Mouse (Mus musculus): ENCODE measurements around the gene Nipsnap2.
"Not testable (repeated sequence)": the region's sequence is repeated elsewhere in the genome, so short reads cannot be mapped to it uniquely, and the experiment has no call there.

Gene Nipsnap2

GRCm38 (mm10) chr5:129724834-129725773 lies at the start of gene Nipsnap2:
TSS of gene Nipsnap2 (plus strand) at chr5:129725063.
- peak; percentile 88 to 92 for DNase-seq (ENCODE audit: low spot score in 2 of 2)

GRCm38 (mm10) chr5:129685141-129685540 lies 39.7 kb upstream of the Nipsnap2 start:
- DNase-seq (ENCODE audit: low spot score in 2 of 2) = not testable (repeated sequence)

DNA sequence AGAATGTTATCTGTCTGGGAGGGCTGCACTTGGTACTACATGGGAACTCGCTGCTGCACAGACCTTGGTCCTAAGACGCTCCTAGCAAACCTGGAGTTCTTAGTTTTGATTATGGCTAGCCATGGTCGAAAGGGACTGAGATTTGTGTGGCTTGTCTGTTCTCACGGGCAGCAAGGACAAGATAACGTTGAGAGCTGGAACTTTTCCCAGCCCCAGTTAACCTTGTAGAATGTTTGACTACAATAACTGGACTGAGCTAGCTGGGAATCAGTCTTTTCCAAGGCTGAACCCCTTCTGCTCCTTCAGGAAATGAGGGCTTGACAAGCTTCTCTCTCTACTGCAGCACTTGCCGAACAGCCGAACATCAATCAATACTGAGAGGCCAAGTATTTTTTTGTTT lies 37.2 kb upstream of the Nipsnap2 start:
- no peak for DNase-seq (ENCODE audit: low spot score in 2 of 2)

DNA sequence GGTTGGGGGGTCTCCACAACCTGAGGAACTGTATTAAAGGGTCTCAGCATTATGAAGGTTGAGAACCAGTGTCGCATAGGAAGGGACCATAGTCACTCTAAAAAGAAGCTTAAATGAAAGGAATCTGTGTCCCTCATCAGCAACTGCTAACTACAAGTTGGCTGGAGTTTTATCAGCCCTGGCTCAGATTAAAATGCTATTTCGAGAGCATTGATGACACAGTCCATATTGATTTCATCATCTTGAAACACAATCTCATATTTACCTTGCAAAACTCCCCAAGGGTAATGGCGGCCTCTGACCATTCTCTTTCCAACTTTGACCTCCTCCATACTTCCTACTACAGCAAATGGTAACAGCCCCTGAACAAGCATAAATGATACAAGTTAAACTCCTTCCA lies 34.3 kb upstream of the Nipsnap2 start:
- DNase-seq (ENCODE audit: low spot score in 2 of 2) = no peak

GRCm38 (mm10) chr5:129700506-129700905 lies 24.4 kb upstream of the Nipsnap2 start:
- DNase-seq (ENCODE audit: low spot score in 2 of 2) = no peak

DNA sequence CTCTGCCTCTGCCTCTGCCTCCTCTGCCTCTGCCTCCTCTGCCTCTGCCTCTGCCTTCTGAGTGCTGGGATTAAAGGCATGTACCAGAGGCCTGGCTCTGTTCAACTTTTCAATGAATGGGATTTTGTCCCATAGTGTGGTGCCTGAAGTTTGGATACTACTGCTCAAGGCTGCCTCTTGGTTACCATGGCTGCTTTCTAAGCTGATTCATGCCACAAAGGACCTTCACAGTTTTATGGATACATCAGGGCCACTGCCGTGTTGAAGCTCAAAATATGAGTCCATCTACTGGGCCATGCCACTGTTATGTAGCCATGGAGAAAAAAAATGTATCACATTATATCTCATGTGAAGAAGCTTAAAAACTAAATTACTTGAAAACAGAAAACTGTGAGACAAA lies 23.2 kb upstream of the Nipsnap2 start:
- no peak for DNase-seq (ENCODE audit: low spot score in 2 of 2)

DNA sequence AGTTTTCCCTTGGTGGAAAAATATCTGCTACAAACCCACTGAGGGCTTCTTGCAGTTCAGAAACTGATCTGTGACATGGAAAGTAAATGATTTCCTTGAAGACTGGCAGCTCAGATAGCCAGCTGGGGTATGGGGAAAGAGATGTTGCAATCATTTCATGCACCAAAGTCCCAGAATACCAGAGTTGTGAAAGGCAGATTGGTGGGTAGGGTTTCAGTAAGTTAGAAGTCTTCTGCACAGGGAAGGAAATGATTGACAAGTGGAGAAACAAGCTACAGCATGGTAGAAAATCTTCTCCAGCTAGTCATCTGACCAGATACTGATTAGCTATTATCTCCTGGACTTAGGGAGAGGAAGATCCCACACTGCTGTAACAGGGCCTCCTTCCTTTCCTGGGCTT lies 21.5 kb upstream of the Nipsnap2 start:
- DNase-seq (ENCODE audit: low spot score in 2 of 2) = no peak

DNA sequence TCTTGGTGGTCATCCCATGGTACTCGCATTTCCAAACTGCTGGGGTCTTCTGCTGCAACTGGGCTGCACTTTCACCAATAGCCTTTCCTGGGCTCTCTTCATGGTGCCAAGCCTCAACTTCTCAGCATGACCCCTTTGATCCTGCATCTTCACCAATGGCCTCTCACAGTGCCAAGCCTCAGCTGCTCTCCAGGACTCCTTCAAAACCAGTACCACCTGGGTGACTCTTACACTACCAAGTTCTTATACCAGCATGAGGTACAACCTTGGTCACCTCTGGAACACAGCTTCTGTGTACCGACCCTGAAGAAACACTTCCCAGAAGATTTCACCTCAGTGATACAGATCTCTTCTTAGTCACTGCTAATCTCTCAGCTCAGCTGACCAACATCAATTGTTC lies 16.5 kb upstream of the Nipsnap2 start, which contains the start of gene Sept14:
Gene Sept14, minus strand, starts transcription at position 101 of the 400 bp plus-strand sequence.
- DNase-seq (ENCODE audit: low spot score in 2 of 2) = no peak

GRCm38 (mm10) chr5:129715326-129715861 lies 9.5 kb upstream of the Nipsnap2 start, which contains the start of gene Mrps17:
TSS of gene Mrps17 (plus strand) at chr5:129715497.
- DNase-seq (ENCODE audit: low spot score in 2 of 2) = peak; percentile 87 to 90

DNA sequence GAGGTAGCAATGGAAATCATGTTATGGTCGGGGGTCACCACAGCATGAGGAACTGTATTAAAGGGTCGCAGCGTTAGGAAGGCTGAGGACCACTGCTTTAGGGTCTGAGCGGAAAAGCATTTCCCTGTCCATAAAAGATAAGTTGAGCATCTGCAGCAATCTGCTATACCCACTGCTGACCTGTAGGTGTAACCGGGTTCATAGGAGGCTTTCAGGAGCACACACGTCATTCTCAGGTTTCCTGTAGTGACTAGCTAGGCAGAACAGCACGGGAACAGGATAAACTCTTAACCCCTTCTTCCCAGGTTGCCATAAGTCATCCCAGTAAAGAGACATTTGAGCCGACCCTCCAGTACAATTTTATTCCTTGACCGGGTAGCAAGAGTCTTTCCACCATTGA lies 7.8 kb upstream of the Nipsnap2 start:
- no peak for DNase-seq (ENCODE audit: low spot score in 2 of 2)

- no peak for DNase-seq (ENCODE audit: low spot score in 2 of 2)
Measured at GRCm38 (mm10) chr5:129720176-129720575, 4.7 kb upstream of the Nipsnap2 start.

- DNase-seq (ENCODE audit: low spot score in 2 of 2) = no peak
Measured at GRCm38 (mm10) chr5:129724268-129724667, 595 bp upstream of the Nipsnap2 start.

- no peak for DNase-seq (ENCODE audit: low spot score in 2 of 2)
Measured at GRCm38 (mm10) chr5:129725774-129726392, 1.0 kb downstream of the Nipsnap2 start.

DNA sequence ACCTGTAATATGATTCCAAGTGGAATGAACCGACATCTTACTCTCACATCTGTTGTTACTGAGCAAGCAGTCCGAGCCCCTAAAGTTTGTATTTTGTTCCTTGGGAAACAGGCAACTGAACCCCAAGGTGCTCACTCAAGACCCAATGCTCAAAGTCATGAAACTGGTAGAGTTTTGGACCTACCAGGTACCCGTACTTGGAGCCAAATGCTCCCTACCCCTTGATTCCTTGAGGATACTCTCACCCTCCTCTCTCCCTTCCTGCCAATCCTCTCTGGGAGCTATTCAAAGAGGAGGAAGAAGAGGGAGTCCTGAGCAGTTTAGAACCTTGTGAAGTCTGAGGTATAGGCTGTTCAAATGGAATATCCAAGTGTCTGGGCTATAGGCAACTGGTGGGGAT lies 1.9 kb downstream of the Nipsnap2 start:
- DNase-seq (ENCODE audit: low spot score in 2 of 2) = no peak

DNA sequence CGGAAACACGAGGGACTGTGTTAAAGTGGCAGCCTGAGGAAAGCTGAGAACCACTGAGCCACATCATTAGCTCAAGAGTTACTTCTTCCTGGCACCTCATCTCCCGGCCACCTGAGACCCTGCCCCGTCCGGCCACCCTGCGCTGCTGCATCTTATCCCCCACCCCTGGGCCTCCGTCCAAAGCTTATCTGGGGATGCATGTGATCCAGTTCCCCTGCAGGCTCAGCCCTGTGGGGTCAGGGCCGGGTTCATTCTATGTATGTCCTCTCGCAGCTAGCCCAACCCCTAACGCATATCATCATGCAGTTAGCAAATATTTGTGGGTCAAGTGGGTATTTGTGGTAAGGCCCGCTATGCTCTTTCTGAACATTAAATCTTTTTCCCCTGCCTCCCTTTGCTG lies 4.4 kb downstream of the Nipsnap2 start:
- DNase-seq (ENCODE audit: low spot score in 2 of 2) = no peak

DNA sequence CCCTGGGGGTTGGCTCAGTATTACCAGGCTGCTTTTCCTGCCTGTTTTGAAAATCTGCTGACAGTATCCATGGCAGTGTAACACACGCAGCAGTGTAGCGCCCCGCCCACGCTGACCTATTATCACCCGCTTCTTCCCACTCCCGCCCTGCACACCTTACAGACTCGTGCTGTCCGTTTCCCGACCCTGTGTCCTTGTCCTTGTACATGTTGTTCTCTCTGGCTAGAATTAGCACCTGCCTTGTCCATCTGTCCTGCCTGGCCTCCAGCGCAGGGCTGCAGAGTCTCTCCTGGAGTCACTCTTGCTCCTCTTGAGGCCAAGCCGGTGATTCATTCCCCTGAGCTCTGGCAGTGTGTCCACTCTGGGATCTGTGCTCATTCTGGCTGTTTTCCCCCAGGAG lies 5.5 kb downstream of the Nipsnap2 start:
- no peak for DNase-seq (ENCODE audit: low spot score in 2 of 2)

DNA sequence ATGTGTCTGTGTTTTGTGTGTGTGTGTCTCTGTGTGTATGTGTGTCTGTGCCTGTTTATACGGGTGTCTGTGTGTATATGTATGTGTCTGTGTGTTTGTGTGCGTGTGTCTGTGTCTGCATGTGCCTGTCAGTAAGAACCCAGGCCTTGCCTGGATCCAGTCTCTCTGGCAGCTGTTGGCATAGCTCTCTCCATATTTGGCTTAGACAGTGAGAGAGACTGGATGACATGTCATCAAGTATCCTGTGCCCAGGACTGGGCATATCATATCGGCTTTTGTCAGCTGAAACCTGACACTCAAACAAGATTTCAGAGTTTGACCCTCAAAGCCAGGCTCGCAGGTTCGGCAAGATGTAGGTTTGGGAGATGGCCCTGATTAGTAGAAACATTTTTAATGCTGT lies 6.2 kb downstream of the Nipsnap2 start:
- no peak for DNase-seq (ENCODE audit: low spot score in 2 of 2)

DNA sequence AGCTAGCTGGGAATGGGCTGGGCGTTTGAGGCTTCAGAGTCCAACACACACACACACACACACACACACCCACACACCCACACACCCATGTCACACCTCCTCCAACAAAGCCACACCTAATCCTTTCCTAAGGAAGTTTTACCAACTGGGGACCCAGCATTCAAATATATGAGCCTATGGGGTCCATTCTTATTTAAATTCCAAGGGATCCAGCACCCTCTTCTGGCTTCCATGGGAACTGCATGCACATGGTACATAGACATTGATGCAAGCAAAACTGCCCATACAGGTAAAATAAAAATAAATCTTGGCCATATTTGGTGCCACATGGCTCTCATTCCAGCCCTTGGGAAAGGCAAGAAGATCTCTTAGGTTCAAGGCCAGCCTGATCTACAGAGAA lies 16.1 kb downstream of the Nipsnap2 start:
- no peak for DNase-seq (ENCODE audit: low spot score in 2 of 2)

GRCm38 (mm10) chr5:129742903-129743488 lies 18.1 kb downstream of the Nipsnap2 start:
- DNase-seq (ENCODE audit: low spot score in 2 of 2) = no peak

GRCm38 (mm10) chr5:129744050-129744449 lies 19.2 kb downstream of the Nipsnap2 start:
- DNase-seq (ENCODE audit: low spot score in 2 of 2) = no peak

DNA sequence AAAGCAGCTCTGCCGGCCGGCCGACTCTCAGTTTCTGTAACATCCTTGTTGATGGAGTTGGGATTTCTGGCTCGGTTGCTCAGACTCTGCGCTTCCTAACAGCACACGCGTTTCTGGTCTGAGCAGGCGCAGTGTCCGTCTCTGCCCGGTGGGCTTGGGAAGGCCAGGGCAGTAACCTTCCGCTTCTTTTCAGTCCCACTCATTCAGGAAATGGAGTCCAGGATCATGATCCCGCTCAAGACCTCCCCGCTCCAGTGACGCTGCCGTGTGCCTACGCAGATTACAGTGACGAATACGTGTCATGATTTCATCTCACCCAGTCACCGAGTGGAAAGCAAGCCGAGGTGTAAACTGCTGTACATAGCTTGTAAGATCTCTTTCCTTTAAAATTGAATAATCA lies 32.0 kb downstream of the Nipsnap2 start:
- no peak for DNase-seq (ENCODE audit: low spot score in 2 of 2)

- no peak for DNase-seq (ENCODE audit: low spot score in 2 of 2)
Measured at GRCm38 (mm10) chr5:129759929-129760480, 35.1 kb downstream of the Nipsnap2 start.
